Mouse (Mus musculus) testis, adult 10 weeks (tissue): ENCODE data around the gene Gm3543. TPM values are rescaled to one million over a fixed set of nuclear protein-coding genes. Genes with fewer than 3 reads are reported as not detected.

Experiments
- polyA plus RNA-seq: library from polyadenylated mRNA; stranded (reverse); fragments of 350-450 nt; fragmentation: Illumina TruSeq; extraction: RNeasy Lipid Tissue Mini Kit (QIAGEN cat#74804); gene quantifications from one replicate; pipeline ENCODE4 v1.2.3, GENCODE M21; 2014; ENCODE audit warnings: low read depth, low replicate concordance

The Gm3543 gene
- polyA plus RNA-seq: 85.3 TPM

GRCm38 (mm10) chr14:41983225-41983624 lies at the start of gene Gm3543:
Gm3543 (minus strand) TSS chr14:41983325.

GRCm38 (mm10) chr14:41967827-41968226 lies 15.3 kb downstream of the Gm3543 start, which contains the start of gene Gm6401:
Gm6401 (minus strand) TSS chr14:41967927.

GRCm38 (mm10) chr14:41943695-41944094 lies 39.4 kb downstream of the Gm3543 start, which contains the start of gene 1700024B05Rik:
1700024B05Rik (plus strand) TSS chr14:41943995.

Other genes with a start within 250 kb of the Gm3543 start
- gene Gm7929, start 232.7 kb downstream of the Gm3543 start, polyA plus RNA-seq: 1.7 TPM
- gene Gm47189, start 210.9 kb downstream of the Gm3543 start, polyA plus RNA-seq: 122 TPM
- gene Gm7980, start 76.0 kb downstream of the Gm3543 start, polyA plus RNA-seq: 0.27 TPM
- gene 1700049E17Rik1, start 58.4 kb downstream of the Gm3543 start, polyA plus RNA-seq: not detected
- 18.1 TPM for gene 1700024B05Rik, start 39.3 kb downstream of the Gm3543 start, polyA plus RNA-seq
- 1.7 TPM for gene Gm6401, start 15.4 kb downstream of the Gm3543 start, polyA plus RNA-seq
- not detected for gene Gm7951, start 134.0 kb upstream of the Gm3543 start, polyA plus RNA-seq
- 0.24 TPM for gene Gm17027, start 179.3 kb upstream of the Gm3543 start, polyA plus RNA-seq
- gene Gm3573, start 207.5 kb upstream of the Gm3543 start, polyA plus RNA-seq: 66.4 TPM